Mouse (Mus musculus) liver, adult 2 months (tissue): ENCODE data around the gene Gdpd3.

Experiments
- CTCF ChIP-seq: fragments of 200-500 bp; IDR thresholded peaks from 2 replicates; pipeline ENCODE4 v1.5.1; 2011; ENCODE audit warnings: low read depth, low read length, control low read depth
- POLR2A ChIP-seq: fragments of 200-500 bp; IDR thresholded peaks from 2 replicates; pipeline ENCODE4 v1.6.1; 2011; ENCODE audit warnings: low read length, control low read depth; ENCODE audit not compliant: insufficient read depth; ENCODE audit errors: extremely low read depth

- TF ChIP-seq CTCF = no peak
- TF ChIP-seq POLR2A = no peak
These were observed 8.3 kb downstream of the Gdpd3 start for GRCm38 (mm10) chr7:126774463-126774862.
